Mouse (Mus musculus) MEL (cell line): Measurements from ENCODE around the gene Ccdc194.

Source experiments
- CTCF ChIP-seq, 3 experiments: IDR thresholded peaks in 2 of 3; conservative IDR thresholded peaks in 1 of 3; 2 replicates each; pipeline ENCODE4 v1.5.1; 2011 to 2012; ENCODE audit warnings: low read length in 3 of 3, low read depth in 2 of 3, mild to moderate bottlenecking in 2 of 3, improper control_type of control experiment in 1 of 3, inconsistent platforms in 1 of 3, mixed read lengths in 1 of 3, moderate library complexity in 1 of 3; ENCODE audit not compliant: control insufficient read depth in 1 of 3, insufficient read depth in 1 of 3, poor library complexity in 1 of 3, severe bottlenecking in 1 of 3
- EP300 ChIP-seq, 2 experiments: IDR thresholded peaks; 2 replicates each; pipeline ENCODE4 v1.6.1; 2011; ENCODE audit warnings: improper control_type of control experiment in 2 of 2, low read length in 2 of 2, low read depth in 1 of 2, mild to moderate bottlenecking in 1 of 2
- GATA1 ChIP-seq: IDR thresholded peaks from 2 replicates; pipeline ENCODE4 v1.6.1; 2011; ENCODE audit warnings: low read depth, low read length, improper control_type of control experiment
- MEF2A ChIP-seq: IDR thresholded peaks from 2 replicates; pipeline ENCODE4 v1.6.1; 2014; ENCODE audit warnings: low read depth, mild to moderate bottlenecking, inconsistent platforms, low read length, improper control_type of control experiment; ENCODE audit not compliant: poor library complexity, insufficient replicate concordance, severe bottlenecking; ENCODE audit errors: extremely low read depth
- MXI1 ChIP-seq: IDR thresholded peaks from 2 replicates; pipeline ENCODE4 v1.6.1; 2011; ENCODE audit warnings: mild to moderate bottlenecking, low read depth, low read length, improper control_type of control experiment
- POLR2A ChIP-seq, 2 experiments: IDR thresholded peaks; 2 replicates each; pipeline ENCODE4 v1.6.1; 2011 to 2012; ENCODE audit warnings: low read length in 2 of 2, mild to moderate bottlenecking in 2 of 2, control low read depth in 1 of 2, improper control_type of control experiment in 1 of 2, low read depth in 1 of 2, moderate library complexity in 1 of 2; ENCODE audit not compliant: control insufficient read depth in 1 of 2, insufficient read depth in 1 of 2, poor library complexity in 1 of 2
- RAD21 ChIP-seq: IDR thresholded peaks from 2 replicates; pipeline ENCODE4 v1.6.1; 2011; ENCODE audit warnings: mild to moderate bottlenecking, low read depth, low read length, improper control_type of control experiment
- SMC3 ChIP-seq: IDR thresholded peaks from 2 replicates; pipeline ENCODE4 v1.6.1; 2011; ENCODE audit warnings: low read depth, low read length, improper control_type of control experiment
- USF1 ChIP-seq: IDR thresholded peaks from 2 replicates; pipeline ENCODE4 v1.6.1; 2014; ENCODE audit warnings: low read depth, mild to moderate bottlenecking, inconsistent platforms, low read length, improper control_type of control experiment, moderate library complexity

GRCm38 (mm10) chr8:71572847-71573633 is 47.5 kb upstream of the Ccdc194 start:
- TF ChIP-seq RAD21: no peak
- TF ChIP-seq SMC3: no peak
- no peak for TF ChIP-seq MXI1
- no peak for TF ChIP-seq CTCF (IDR thresholded peaks at IDR 0.05 in 2 of 3, conservative IDR thresholded peaks at IDR 0.05 in 1 of 3; ENCODE audit: control insufficient read depth in 1 of 3, insufficient read depth in 1 of 3, low read depth in 2 of 3, low read length in 3 of 3, poor library complexity in 1 of 3, severe bottlenecking in 1 of 3)
- no peak for TF ChIP-seq GATA1
- no peak for TF ChIP-seq EP300 (IDR thresholded peaks at IDR 0.05; ENCODE audit: low read depth in 1 of 2, low read length in 2 of 2)
- no peak for TF ChIP-seq USF1
- no peak for TF ChIP-seq MEF2A
- no peak for TF ChIP-seq POLR2A (IDR thresholded peaks at IDR 0.05; ENCODE audit: control insufficient read depth in 1 of 2, insufficient read depth in 1 of 2, low read depth in 1 of 2, low read length in 2 of 2, poor library complexity in 1 of 2)
